Mouse (Mus musculus) MEL (cell line): ENCODE data around the gene Napsa. TPM values are rescaled to one million over a fixed set of nuclear protein-coding genes. Genes with fewer than 3 reads are reported as not detected.

Experiments
- DNase-seq: peaks from one replicate; pipeline ENCODE4 v3.0.0; 2011; ENCODE audit warnings: low read depth, low spot score
- H3K27ac ChIP-seq: 2 replicates; pipeline ENCODE4 v1.5.1; 2012; ENCODE audit warnings: low read depth, mild to moderate bottlenecking, control low read depth, low read length, moderate library complexity; ENCODE audit not compliant: control insufficient read depth
- H3K27me3 ChIP-seq, 2 experiments: fragments of 150-350 bp in 1 of 2; sonication (generic) in 1 of 2; 2 replicates each; pipeline ENCODE4 v1.6.1; 2012; ENCODE audit warnings: low read length in 2 of 2, mild to moderate bottlenecking in 2 of 2, improper control_type of control experiment in 1 of 2, moderate library complexity in 1 of 2; ENCODE audit not compliant: insufficient read depth in 2 of 2, control insufficient read depth in 1 of 2
- H3K36me3 ChIP-seq, 2 experiments: 2 replicates each; pipeline ENCODE4 v1.6.1; 2012 to 2014; ENCODE audit warnings: low read length in 2 of 2, improper control_type of control experiment in 1 of 2, inconsistent platforms in 1 of 2, mild to moderate bottlenecking in 1 of 2; ENCODE audit not compliant: insufficient read depth in 2 of 2, control insufficient read depth in 1 of 2
- H3K4me1 ChIP-seq, 2 experiments: fragments of 150-350 bp in 1 of 2; sonication (generic) in 1 of 2; 2 replicates each; pipeline ENCODE4 v1.6.1; 2012; ENCODE audit warnings: low read length in 2 of 2, improper control_type of control experiment in 1 of 2, mild to moderate bottlenecking in 1 of 2; ENCODE audit not compliant: insufficient read depth in 2 of 2, control insufficient read depth in 1 of 2
- H3K4me3 ChIP-seq, 2 experiments: fragments of 150-350 bp in 1 of 2; sonication (generic) in 1 of 2; 2 replicates each; pipeline ENCODE4 v1.5.1; 2012; ENCODE audit warnings: low read depth in 2 of 2, low read length in 2 of 2, mild to moderate bottlenecking in 2 of 2, moderate library complexity in 2 of 2, control low read depth in 1 of 2, improper control_type of control experiment in 1 of 2; ENCODE audit not compliant: control insufficient read depth in 1 of 2, insufficient read depth in 1 of 2
- H3K79me2 ChIP-seq: 2 replicates; pipeline ENCODE4 v1.6.1; 2012; ENCODE audit warnings: mild to moderate bottlenecking, low read length, moderate library complexity; ENCODE audit not compliant: control insufficient read depth, poor library complexity, insufficient read depth
- H3K9ac ChIP-seq: 2 replicates; pipeline ENCODE4 v1.6.1; 2012; ENCODE audit warnings: low read depth, mild to moderate bottlenecking, control low read depth, low read length, moderate library complexity; ENCODE audit not compliant: control insufficient read depth, poor library complexity, severe bottlenecking
- H3K9me3 ChIP-seq: fragments of 150-350 bp; sonication (generic); replicated peaks from 2 replicates; pipeline ENCODE4 v1.6.1; 2012; ENCODE audit warnings: mild to moderate bottlenecking, low read length, improper control_type of control experiment, moderate library complexity; ENCODE audit not compliant: insufficient read depth
- BHLHE40 ChIP-seq: IDR thresholded peaks from 2 replicates; pipeline ENCODE4 v1.6.1; 2012; ENCODE audit warnings: low read depth, mild to moderate bottlenecking, inconsistent platforms, low read length, improper control_type of control experiment, borderline replicate concordance
- EP300 ChIP-seq, 2 experiments: IDR thresholded peaks; 2 replicates each; pipeline ENCODE4 v1.6.1; 2011; ENCODE audit warnings: improper control_type of control experiment in 2 of 2, low read length in 2 of 2, low read depth in 1 of 2, mild to moderate bottlenecking in 1 of 2
- GABPA ChIP-seq: IDR thresholded peaks from 2 replicates; pipeline ENCODE4 v1.6.1; 2012; ENCODE audit warnings: low read depth, mild to moderate bottlenecking, inconsistent platforms, low read length, improper control_type of control experiment, moderate library complexity
- GATA1 ChIP-seq: IDR thresholded peaks from 2 replicates; pipeline ENCODE4 v1.6.1; 2011; ENCODE audit warnings: low read depth, low read length, improper control_type of control experiment
- JUND ChIP-seq: IDR thresholded peaks from 2 replicates; pipeline ENCODE4 v1.6.1; 2011; ENCODE audit warnings: low read depth, mild to moderate bottlenecking, improper control_type of control experiment, low read length
- MAFK ChIP-seq: IDR thresholded peaks from 2 replicates; pipeline ENCODE4 v1.6.1; 2011; ENCODE audit warnings: low read depth, mild to moderate bottlenecking, low read length, improper control_type of control experiment, borderline replicate concordance
- MAZ ChIP-seq: IDR thresholded peaks from 2 replicates; pipeline ENCODE4 v1.6.1; 2012; ENCODE audit warnings: low read depth, mild to moderate bottlenecking, inconsistent platforms, low read length, improper control_type of control experiment
- MXI1 ChIP-seq: IDR thresholded peaks from 2 replicates; pipeline ENCODE4 v1.6.1; 2011; ENCODE audit warnings: mild to moderate bottlenecking, low read depth, low read length, improper control_type of control experiment
- MYC ChIP-seq: IDR thresholded peaks from 2 replicates; pipeline ENCODE4 v1.6.1; 2011; ENCODE audit warnings: low read depth, mild to moderate bottlenecking, low read length, improper control_type of control experiment, moderate library complexity
- NELFE ChIP-seq: IDR thresholded peaks from 2 replicates; pipeline ENCODE4 v1.6.1; 2011; ENCODE audit warnings: low read depth, low read length, improper control_type of control experiment
- POLR2AphosphoS5 ChIP-seq: IDR thresholded peaks from 2 replicates; pipeline ENCODE4 v1.6.1; 2012; ENCODE audit warnings: low read depth, borderline replicate concordance, mild to moderate bottlenecking, inconsistent platforms, low read length, moderate library complexity, mixed read lengths
- TBP ChIP-seq: IDR thresholded peaks from 2 replicates; pipeline ENCODE4 v1.8.0; 2011; ENCODE audit warnings: low read depth, low read length, improper control_type of control experiment
- USF1 ChIP-seq: IDR thresholded peaks from 2 replicates; pipeline ENCODE4 v1.6.1; 2014; ENCODE audit warnings: low read depth, mild to moderate bottlenecking, inconsistent platforms, low read length, improper control_type of control experiment, moderate library complexity
- ZKSCAN1 ChIP-seq: IDR thresholded peaks from 2 replicates; pipeline ENCODE4 v1.6.1; 2012; ENCODE audit warnings: low read depth, mild to moderate bottlenecking, inconsistent platforms, low read length, improper control_type of control experiment, moderate library complexity
- polyA plus RNA-seq, 2 experiments: library from polyadenylated mRNA; stranded (reverse) in 1 of 2; unstranded in 1 of 2; fragments of >175 nt in 1 of 2; fragments of >200 nt in 1 of 2; gene quantifications; 2 replicates each; pipeline versions ENCODE4 v1.2.1 to v1.2.4; 2012; ENCODE audit warnings: low replicate concordance in 2 of 2, low read depth in 1 of 2; ENCODE audit not compliant: insufficient read length in 2 of 2, insufficient read depth in 1 of 2, missing spikeins in 1 of 2
- total RNA-seq: library from RNA; depleted of rRNA; stranded (reverse); fragments of 300-350 nt; gene quantifications from 2 replicates; pipeline ENCODE4 v1.2.3, GENCODE M21; 2012

The Napsa gene
- total and polyA plus RNA-seq, 3 experiments: 0.33 TPM; not detected in 2

DNA sequence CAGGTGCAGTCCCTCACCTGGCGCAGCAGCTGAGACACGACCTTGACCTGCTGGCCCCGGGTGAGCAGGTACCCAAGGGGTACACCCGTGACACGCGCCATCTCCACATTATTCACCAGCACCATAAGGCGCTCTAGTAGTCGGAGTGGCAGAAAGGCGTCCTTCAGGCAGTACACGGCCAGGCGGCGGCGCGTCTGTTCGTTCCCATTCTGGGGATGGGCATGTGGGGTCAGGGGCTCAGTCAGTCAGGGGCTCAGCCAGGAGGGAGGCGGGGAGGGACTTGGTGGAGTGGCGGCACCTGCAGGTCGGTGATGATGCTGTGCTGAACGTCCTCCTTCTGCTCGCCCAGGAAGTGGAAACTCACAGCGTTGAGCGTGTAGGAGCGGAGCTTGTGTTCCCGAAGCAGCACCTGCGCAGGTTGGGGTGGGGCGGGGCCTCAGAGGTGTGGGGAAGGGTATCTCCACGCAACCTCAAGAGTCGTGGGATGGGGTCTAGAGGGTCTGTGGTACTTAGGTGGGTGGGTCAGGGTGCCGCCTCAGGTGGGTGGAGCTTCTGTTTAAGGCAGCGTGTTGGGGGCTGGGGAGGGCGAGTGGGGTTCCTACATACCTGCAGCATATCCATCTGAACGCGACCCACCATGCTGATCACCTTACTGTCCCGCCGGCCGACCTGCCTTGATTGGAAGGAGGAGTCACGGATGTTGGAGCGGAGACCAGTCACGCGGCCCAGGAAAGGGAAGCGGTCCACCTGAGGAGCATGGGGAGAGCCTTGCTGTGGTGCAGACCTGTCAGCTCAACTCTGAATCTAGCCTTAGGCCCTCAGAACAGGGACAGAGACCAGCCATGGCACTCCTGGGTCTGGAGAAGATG, 33.2 kb upstream of the Napsa start:
- H3K4me1 ChIP-seq: no peaks in the 10 kb centered on the region
- H3K36me3 ChIP-seq: no peaks in the 10 kb centered on the region
- no peak overlapping the region for H3K4me3 ChIP-seq
- H3K9me3 ChIP-seq: no peaks in the 10 kb centered on the region
- no peak overlapping the region for H3K27ac ChIP-seq
- DNase-seq: no peak
- TF ChIP-seq POLR2AphosphoS5: no peak
- TF ChIP-seq MAZ: no peak
- no peak for TF ChIP-seq BHLHE40
- no peak for TF ChIP-seq ZKSCAN1
- no peak for TF ChIP-seq MYC
- no peaks in the 10 kb centered on the region for H3K27me3 ChIP-seq
- H3K9ac ChIP-seq: no peak overlapping the region
- no peaks in the 10 kb centered on the region for H3K79me2 ChIP-seq

GRCm38 (mm10) chr7:44542555-44542954, 29.6 kb upstream of the Napsa start:
- H3K27ac ChIP-seq: no peak overlapping the region
- TF ChIP-seq GABPA (no peak), MAFK (no peak), ZKSCAN1 (no peak), JUND (no peak), TBP (no peak), BHLHE40 (no peak), EP300 (IDR thresholded peaks at IDR 0.05; ENCODE audit: low read depth in 1 of 2, low read length in 2 of 2) (no peak), MXI1 (no peak), GATA1 (no peak), NELFE (no peak), USF1 (no peak)
- TF ChIP-seq, all 39 proteins: peak for 0
- peaks cover 0 to 4% of the 10 kb centered on the region in 2 experiments; a peak in 2 of 4 replicates for H3K4me1 ChIP-seq
- DNase-seq: no peak
- H3K36me3 ChIP-seq: no peaks in the 10 kb centered on the region; a peak in 1 of 4 replicates
- peaks cover 15% of the 10 kb centered on the region for H3K79me2 ChIP-seq
- no peaks in the 10 kb centered on the region for H3K27me3 ChIP-seq
- H3K9ac ChIP-seq: no peak overlapping the region
- H3K4me3 ChIP-seq: no peak overlapping the region
- H3K9me3 ChIP-seq: no peaks in the 10 kb centered on the region
